Mouse (Mus musculus) stomach, postnatal 0 days (tissue): ENCODE data around the gene Dio2. TPM values are rescaled to one million over a fixed set of nuclear protein-coding genes. Genes with fewer than 3 reads are reported as not detected.

Source experiments
- ATAC-seq: fragments of 200-750 bp; cut with Nextera tagmentation; 2 replicates; pipeline ENCODE4 v1.8.0; 2017; ENCODE audit not compliant: low FRiP score, low TSS enrichment
- DNase-seq: peaks from one replicate; pipeline ENCODE4 v3.0.0-alpha.2; 2016; ENCODE audit warnings: low spot score
- H3K27ac ChIP-seq: fragments of 300-500 bp; sonication (generic); replicated peaks from 2 replicates; pipeline ENCODE4 v1.5.1; 2014; ENCODE audit warnings: mild to moderate bottlenecking, control low read depth
- H3K27me3 ChIP-seq: fragments of 300-500 bp; sonication (generic); 2 replicates; pipeline ENCODE4 v1.6.1; 2014; ENCODE audit warnings: low read length; ENCODE audit not compliant: control insufficient read depth, insufficient read depth
- H3K36me3 ChIP-seq: fragments of 300-500 bp; sonication (generic); 2 replicates; pipeline ENCODE4 v1.6.1; 2014; ENCODE audit warnings: low read length, mixed read lengths; ENCODE audit not compliant: control insufficient read depth, insufficient read depth
- H3K4me1 ChIP-seq: fragments of 300-500 bp; sonication (generic); replicated peaks from 2 replicates; pipeline ENCODE4 v1.6.1; 2014; ENCODE audit warnings: antibody characterized with exemption; ENCODE audit not compliant: control insufficient read depth, insufficient read depth
- H3K4me2 ChIP-seq: fragments of 300-500 bp; sonication (generic); replicated peaks from 2 replicates; pipeline ENCODE4 v1.6.1; 2014; ENCODE audit warnings: low read depth, mild to moderate bottlenecking, control low read depth, moderate library complexity
- H3K4me3 ChIP-seq: fragments of 300-500 bp; sonication (generic); 2 replicates; pipeline ENCODE4 v1.5.1; 2014; ENCODE audit warnings: low read depth, low read length, control low read depth
- H3K9ac ChIP-seq: fragments of 300-500 bp; sonication (generic); 2 replicates; pipeline ENCODE4 v1.6.1; 2014; ENCODE audit warnings: mild to moderate bottlenecking, low read length, control low read depth, mixed read lengths
- H3K9me3 ChIP-seq: fragments of 300-500 bp; sonication (generic); 2 replicates; pipeline ENCODE4 v1.6.1; 2016; ENCODE audit warnings: low read length; ENCODE audit not compliant: control insufficient read depth
- CTCF ChIP-seq: IDR thresholded peaks from 2 replicates; pipeline ENCODE4 v1.5.1; 2016; ENCODE audit warnings: antibody characterized with exemption, low read depth, mild to moderate bottlenecking, moderate library complexity
- EP300 ChIP-seq: optimal IDR thresholded peaks from 2 replicates; pipeline ENCODE3; 2016; ENCODE audit warnings: antibody characterized with exemption
- WGBS: fragments of 180-500 bp; shearing (Covaris S2); extraction: QIAGEN DNeasy Blood & Tissue Kit; methylation state at CpG from one replicate; pipeline ENCODE4 v1.1.7; 2014; 5-methylcytosine and 5-hydroxymethylcytosine counted together
- polyA plus RNA-seq: library from polyadenylated mRNA; unstranded; fragments of >200 nt; fragmentation: Nextera tagmentation; extraction: Ambion mirVana; gene quantifications from 2 replicates; pipeline ENCODE4 v1.2.1, GENCODE M21; 2015

Gene Dio2
- polyA plus RNA-seq, 1 experiment from 2014 or later, result 0.39 TPM

DNA sequence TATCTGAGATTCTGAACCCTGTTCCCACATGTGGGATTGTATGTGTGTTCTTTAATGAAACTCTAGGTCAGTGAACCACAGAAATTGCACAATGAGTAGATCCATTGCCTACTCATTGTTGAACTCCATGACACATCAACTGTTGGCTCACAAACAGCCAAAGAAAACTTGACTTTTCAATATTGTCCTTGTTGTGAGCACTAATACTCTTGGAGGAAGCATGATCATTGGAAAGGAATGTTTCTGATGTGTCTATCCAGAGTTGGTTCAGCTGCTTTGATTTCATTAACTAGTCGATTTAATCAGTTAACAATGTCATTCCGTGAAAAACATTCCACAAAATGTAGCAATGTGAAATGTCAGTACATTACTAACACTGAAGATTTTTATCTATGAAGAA, 44.1 kb downstream of the Dio2 start:
- no peak for DNase-seq
- no peaks in the 10 kb centered on the region for H3K4me1 ChIP-seq
- no peak for ATAC-seq
- no peak overlapping the region for H3K27ac ChIP-seq
- H3K4me3 ChIP-seq, result no peak overlapping the region
- H3K9me3 ChIP-seq, result no peaks in the 10 kb centered on the region
- H3K36me3 ChIP-seq, result no peaks in the 10 kb centered on the region
- H3K27me3 ChIP-seq, result no peaks in the 10 kb centered on the region
- H3K4me2 ChIP-seq, result no peak overlapping the region
- H3K9ac ChIP-seq, result no peak overlapping the region
- 78% methylated on average over 2 of the region's 2 CpGs for WGBS
- TF ChIP-seq CTCF (no peak), EP300 (no peak)
